Mouse (Mus musculus) kidney, postnatal 10 days (tissue): ENCODE measurements around the gene Ucn2.
A peak's percentile ranks its signal among the peaks of the same experiment; 100 is the strongest.

ENCODE experiments used
- DNase-seq: peaks from one replicate; pipeline ENCODE4 v3.0.0; 2021; ENCODE audit warnings: mixed read lengths

Ucn2 gene

DNA sequence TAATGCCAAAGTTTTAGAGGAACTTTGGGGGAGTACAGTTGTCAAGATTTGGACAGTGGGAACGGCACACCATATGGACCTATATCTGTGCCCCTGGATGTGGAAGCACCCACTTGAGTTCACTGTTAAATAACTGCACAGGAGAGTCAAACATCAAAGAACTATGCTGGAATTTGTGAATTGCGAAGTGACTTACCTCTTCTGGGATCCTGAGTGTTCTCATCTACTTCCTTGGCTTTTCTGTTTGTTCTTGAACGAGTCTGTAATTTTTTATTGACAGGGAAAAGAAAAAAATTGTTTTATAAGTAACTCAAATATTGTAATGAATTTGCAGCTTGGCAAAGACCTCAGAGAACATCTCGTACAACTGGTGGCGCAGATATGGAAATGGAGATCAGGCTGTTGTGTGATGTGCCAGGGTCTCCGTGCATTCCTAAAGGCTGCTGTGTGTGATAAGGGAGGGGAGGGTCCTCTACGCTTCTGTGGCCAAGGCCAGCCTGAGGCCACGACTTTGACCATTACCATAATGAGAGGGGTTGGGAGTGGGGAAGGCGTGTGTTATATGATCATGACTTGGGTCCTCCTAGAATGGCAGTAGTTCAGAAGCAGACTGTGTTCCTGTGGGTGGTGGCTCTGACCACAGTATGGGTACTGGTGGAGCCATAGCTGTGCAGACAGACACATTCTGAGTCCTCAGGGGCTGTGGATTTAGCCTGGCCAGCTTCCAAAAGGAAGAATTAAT lies 7.0 kb downstream of the Ucn2 start:
- no peak for DNase-seq

DNA sequence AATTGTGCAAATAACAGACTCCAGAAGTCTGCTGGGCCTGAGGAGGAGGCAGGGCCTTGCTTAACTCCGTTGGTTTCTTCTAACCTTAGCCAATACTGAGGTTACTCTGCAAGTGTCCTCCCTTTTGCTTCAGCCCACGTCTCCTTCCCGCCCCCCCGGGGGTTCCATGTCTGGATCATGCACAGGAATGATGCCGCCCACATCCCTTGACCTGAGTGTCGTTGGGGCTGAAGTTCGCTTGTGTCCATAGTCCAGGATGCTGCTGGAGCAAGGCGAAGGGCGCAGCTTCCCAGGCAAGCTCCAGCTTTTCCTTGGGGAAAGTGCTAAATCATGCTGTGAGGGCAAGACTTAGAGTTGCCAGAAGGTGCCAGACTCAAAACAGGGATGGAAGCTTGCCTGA lies 10.6 kb downstream of the Ucn2 start:
- peak; percentile 73 for DNase-seq

DNA sequence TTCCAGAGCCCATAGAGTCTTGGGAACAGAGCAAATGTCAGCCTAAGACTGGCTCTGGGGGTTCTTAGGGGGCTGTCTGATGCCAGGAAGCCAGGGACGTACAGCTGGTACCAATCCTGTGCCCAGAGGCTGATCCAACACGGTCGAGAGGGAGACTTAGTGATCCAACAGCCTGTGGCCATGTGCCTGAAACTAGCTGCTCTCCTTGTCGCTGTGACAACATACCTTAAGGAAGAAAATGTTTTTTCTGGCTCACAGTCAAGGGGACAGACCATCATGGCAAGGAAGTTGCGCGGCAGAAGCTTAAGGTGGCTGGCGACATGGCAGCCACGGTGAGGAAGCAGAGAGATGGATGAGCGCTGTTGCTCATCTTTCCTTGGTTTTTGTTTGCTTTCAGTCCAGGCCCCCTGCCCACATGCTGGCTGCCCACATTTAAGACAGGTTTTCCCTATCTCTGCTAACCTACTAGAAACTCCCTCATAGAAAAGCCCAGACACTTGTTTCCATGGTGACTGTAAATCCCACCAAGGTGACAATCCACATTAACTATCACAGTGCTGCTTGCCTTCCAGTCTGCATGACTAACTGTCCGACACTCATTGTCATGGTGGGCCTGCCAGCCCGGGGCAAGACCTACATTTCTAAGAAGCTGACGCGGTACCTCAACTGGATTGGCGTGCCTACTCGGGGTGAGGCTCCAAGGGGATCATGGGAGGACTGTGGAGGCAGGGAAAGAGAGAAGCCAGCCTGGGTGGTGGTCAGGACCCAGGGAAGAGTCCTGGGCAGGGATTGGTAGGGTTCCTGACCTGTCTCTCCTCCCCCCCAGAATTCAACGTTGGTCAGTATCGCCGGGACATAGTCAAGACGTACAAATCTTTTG lies 12.7 kb downstream of the Ucn2 start:
- no peak for DNase-seq

DNA sequence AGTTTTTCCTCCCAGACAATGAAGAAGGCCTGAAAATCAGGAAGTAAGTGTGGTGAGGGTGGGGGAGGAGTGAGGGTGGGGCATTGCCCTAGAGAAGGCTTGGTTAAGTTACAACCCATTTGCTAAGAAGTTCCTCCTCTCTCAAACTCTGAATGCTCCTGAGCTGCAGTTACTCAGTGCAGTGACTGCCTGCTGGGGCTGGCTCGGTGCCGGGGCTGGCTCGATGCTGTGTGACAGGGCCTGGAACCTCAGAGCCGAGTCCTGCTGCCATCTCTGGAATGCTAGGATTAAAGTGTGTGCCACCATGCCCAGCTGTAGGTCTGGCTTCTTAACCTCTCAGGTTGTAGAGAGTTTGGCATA lies 13.3 kb downstream of the Ucn2 start:
- no peak for DNase-seq

DNA sequence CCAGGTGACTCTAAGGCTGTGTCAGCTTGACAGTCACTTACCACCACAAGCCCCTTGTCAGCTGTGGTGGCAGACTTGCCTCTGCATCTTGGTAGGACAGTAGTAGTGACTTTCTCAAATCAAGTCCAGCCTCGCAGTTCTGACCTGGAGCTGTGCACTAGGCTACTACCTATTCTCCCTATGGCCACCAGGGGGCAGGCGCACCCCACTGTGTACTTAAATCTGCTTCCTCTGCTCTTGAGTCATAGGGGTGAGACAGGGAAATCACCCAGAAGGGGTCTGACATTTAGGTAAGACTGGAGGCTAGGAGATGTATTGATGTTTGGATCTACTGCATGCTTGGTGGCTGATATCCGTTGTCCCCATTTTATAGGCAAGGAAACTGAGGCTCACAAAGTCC lies 14.9 kb downstream of the Ucn2 start:
- peak; percentile 80 for DNase-seq

DNA sequence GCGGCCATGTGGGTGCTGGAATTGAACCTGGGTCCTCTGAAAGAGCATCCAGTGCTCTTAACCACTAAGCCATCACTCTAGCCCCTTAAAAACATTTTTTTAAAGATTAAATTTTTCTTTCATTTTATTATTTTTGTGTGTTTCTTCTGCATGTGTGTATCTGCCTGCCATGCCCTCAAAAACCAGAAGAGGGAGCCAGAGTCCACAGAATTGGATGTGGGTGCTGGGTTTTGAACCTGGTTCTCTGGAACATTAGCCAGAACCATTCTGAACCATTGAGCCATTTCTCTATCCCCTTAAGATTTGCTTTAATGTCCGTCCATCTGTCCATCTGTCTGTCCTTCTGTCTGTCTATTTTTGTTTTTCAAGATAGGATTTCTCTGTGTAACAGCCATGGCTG lies 17.4 kb downstream of the Ucn2 start:
- DNase-seq = peak; percentile 69

DNA sequence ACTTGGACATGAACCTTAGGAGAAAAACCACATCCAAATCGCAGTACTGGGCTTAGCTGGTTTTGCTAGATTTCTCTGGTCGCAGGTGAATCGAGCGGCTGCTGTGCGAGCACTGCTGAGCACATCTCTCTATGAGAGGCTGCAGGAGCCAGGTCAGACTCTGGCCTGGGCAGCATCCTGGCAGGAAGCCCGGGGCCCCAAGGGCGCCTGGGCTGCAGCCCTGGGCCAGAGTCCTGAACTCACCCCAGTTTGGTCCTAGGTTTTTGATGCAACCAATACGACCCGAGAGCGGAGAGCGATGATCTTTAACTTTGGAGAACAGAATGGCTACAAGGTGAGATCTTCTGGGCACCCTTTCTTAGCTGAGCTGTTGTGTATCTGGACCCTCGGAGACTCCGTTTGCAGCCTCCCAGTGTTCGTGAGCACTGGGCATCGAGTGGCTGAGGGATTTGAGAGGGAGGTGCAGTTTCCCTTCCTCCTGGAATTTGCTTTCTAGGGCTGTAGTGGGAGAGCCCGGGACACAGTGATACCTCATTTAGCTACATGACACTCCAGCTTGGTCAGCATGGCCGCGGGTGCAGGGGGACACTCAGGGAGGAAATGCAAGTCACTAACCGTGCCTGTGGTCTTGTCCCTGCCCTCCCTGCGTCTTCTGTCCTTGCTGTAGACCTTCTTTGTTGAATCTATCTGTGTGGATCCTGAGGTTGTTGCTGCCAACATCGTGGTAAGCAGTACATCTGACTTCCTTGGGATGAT lies 21.4 kb downstream of the Ucn2 start:
- no peak for DNase-seq

DNA sequence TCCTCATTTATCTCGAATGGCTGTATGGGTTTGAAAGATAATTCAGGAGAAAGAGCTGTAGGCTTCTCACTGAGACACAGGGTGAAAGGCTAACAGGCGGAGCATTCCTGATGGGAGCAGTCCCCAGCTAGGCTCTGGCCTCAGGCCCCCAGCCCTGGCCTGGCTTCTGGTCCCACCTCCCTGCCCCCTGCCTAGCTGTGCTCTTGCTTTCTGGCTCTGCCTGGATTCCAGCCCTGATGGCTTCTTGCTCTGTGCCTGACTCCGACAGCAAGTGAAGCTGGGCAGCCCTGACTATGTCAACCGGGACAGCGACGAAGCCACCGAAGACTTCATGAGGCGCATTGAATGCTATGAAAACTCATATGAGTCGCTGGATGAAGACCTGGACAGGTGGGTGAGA lies 22.3 kb downstream of the Ucn2 start:
- no peak for DNase-seq

DNA sequence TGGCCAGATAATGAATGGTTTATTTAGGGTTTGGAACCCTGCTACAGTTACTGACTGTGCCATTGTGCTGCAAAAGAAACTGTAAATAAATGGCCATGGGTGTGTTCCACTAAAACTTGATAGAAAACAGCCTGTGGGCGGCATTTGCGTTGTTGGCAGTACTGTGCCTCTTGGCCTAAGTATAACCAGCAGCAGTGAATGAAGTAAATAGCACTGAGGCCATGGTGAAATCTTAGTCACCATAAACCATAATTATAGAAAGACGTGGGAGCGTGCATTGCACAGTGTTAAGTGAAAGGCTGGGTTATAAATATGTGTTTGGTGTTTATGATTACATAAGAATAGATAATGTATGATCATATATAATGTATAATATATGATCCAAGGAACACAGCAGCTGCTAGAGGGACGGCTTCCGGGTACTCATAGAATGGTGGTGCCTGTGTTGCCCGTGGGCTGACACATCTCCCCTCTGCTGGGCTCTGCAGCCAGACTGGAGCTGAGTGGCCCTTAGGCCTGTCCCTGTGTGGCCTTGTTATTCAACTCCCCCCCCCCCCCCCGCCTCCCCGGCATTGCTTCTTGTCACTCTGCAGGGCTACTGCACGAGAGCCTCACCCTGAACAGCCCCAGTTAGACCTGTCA lies 23.3 kb downstream of the Ucn2 start:
- no peak for DNase-seq

DNA sequence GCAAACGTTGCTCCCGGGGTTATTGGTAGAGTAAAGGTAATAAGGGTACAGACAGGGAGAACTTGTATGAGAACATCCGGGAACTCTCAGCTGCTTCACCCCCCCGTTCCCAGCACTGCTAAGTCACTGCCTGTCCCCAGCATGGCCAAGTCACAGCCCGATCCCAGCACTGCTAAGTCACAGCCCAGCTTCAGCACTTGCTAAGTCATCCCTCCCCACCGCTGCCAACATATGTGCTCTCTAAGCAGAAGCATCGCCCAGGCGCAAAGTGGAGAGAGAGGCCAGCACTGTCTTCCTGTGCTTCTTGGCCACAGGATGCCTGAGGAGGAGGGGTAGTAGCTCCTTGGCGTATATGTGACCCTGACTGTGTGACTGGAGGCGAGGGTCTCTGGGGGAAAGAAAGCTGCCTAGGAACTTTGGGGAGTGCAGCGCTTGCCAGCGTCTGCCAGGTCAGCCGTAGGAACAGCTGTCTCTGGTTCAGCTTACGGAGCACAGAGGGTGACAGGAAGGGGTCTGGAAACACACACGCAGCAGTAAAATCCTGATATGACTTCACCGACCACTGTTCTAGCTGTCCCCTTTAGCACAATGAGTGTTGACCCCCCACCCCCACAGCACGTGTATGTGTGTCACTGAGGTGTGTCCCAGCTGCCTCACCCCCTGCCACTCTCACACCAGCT lies 24.0 kb downstream of the Ucn2 start:
- DNase-seq = peak; percentile 63

DNA sequence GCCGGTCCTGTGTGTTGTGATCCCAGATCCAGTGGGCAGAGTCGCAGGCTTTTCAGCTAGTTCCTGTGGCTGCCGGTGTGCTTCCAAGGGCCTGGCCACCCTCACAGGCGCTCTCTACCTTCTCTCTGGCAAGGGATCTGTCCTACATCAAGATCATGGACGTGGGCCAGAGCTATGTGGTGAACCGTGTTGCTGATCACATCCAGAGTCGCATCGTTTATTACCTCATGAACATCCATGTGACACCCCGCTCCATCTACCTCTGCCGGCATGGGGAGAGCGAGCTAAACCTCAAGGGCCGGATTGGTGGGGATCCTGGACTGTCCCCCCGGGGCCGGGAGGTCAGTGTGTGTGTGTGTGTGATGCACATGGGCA lies 24.5 kb downstream of the Ucn2 start:
- DNase-seq = no peak

DNA sequence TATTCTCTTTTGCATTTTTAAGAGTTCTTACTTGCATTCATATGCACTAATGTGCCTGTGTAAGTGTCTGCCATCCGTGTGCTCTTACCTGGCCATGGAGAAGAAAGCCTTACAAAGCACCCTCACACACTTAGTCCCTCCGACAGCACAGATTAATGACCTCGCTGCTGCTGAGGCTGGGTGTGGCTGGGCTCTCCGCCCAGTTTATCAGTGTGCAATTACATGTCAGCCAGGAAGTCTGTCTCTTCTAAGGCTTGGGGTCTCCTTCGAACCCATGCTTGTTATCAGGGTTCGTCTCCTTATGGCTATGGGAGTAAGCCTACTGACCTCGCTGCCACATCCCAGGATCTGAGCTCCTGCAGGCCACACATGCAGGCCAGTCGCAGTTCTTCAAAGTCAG lies 29.6 kb downstream of the Ucn2 start:
- no peak for DNase-seq

DNA sequence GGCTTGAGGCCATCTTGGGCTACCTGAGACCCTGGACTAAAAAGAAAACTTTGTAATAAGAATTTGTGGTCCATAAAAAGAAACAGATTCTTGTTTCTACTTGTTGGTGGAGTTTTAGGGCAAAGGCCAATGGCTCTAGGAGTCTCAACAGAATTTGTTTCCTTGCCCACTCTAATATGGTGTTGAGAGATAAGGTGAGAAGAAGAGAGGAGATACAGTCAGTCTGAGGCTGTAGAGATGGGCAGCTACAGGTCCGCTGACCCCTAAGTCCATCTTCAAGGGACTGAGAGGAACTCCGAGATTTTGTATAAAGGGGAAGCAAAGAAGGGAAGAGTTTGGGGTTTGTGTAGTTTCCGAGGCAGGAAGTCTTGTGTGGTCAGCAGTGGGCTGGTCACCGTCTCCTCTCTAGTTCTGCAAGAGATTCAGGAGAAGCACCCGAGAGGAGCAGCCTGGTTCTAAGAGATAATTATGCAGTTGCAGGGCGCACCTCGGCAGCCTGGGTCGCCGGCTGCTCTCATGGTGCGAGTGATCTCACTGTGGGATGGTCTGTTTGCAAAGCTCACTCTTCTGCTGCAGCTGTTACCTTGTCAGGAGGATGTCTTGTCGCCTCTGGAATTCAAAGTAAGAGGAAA lies 31.3 kb downstream of the Ucn2 start:
- DNase-seq = no peak

DNA sequence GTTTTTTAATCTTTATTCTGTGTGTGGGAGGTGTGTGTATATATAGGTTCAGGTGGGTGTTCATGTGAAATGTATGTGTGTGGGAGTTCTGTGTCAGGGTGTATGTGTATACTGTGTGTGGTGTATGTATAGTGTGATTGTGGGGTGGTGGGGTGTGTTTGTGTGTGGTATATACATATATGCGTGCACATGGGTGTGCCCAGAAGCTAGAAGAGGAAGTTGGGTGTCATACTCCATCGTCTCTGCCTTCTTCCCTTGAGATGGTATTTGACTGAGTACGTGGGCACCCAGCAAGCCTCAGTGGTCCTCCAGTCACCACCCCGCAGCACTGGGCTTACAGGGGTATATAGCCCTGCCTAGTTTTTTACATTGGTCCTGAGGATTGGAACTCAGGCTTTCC lies 35.6 kb downstream of the Ucn2 start:
- DNase-seq = no peak

DNA sequence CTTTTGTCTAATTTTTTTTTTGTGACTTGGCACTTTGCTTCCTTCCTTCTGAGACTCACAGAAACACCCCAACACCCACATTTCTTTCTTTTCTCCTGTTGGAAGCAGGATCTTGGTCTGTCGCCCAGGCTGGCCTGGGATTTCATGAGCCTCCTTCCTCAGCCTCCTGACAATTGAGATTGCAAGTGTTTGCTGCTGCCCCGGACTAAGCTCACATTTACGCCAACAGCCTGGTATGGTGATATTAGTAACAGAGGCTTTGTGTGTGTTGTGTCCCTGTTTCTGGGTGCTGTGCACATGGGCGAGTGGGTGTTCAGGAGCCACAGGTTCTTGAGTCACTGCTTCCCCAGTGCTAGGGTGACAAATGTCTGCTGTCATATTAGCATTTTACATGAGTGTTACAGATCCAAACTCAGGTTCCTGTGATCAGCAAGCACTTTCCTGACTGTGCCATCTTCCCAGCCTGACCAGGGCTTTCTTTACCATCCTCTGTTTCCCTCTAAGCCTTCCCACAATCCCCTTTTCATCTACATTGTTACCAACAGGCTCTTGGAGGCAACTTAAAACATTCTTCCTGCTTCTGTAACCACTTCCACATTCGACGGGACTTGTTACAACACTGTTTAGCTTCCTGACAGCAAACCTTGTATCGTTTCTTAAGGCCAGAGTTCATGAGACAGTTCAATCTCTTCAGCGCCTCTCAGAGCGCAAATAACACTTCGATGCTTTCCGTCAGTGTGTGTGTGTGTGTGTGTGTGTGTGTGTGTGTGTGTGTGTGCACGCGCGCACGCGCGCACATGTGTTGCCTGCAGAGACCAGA lies 37.3 kb downstream of the Ucn2 start:
- DNase-seq = peak; percentile 7

DNA sequence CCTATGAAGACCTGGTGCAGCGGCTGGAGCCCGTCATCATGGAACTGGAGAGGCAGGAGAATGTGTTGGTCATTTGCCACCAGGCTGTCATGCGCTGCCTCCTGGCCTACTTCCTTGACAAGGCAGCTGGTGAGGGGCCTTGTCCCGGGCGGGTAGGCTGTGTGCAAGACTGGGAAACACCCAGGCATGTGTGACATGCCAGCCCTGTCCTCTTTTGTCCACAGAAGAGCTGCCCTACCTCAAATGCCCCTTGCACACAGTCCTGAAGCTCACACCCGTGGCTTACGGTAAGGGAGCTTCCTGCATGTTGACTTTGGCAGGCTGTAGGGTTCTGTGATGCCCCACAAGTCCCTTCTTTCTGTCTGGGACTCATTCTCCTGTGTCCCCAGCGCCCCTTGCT lies 41.7 kb downstream of the Ucn2 start:
- DNase-seq = peak; percentile 27

DNA sequence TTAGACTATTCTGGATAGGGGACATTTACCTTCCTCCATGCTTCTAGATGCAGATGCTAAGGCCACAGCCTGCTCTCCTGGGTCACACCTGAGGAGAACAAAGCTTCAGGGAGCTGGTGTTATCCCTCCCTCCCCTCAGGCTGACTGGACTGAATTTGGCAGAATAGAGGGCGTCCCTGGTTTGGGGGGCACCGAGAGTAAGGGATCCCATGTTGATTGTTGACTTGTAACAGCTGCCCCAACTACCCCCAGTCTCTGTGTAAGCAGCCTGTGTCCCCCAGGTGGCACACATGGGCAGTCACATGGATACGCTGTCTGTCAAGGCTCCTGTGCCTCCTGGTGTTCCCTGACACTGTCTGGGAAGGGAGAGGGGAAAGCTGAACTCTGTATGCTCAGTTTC lies 42.6 kb downstream of the Ucn2 start:
- peak; percentile 3 for DNase-seq

DNA sequence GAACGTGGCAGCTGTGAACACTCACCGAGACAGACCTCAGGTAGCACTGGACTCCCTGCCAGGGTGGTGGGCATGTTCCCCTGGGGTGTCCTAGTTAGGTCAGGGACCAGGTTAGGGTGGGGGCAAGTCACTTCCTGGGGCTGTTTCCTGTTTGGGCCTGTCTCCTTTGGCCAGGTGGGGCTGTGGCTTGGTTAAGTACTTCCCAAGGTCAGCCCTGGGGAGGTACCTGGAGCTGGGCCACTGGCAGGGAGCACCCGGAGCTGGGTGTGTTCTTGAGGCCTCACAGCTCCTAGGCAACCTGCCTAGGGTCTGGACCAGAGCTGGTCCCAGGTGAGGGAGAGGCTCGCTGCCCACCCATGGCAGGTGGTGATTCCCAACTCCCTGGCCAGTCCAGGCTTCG lies 43.1 kb downstream of the Ucn2 start:
- DNase-seq = peak; percentile 4

DNA sequence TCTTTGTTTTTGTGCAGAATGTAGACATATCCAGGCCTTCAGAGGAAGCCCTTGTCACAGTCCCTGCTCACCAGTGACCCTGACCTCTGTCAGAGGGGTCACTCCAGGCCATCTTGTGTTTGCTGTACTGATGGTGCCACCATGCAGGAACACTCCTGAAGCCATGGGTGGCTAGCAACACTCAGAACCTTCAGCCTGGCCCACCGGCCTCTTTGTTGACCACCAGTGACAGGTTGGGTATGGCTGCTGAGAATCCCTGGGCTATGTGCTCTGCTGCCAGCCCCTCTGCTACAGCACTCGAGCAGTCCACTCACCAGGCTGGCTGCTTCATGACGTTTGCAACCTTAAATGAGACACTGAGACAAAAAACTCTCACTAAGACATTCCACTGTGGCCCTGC lies 44.5 kb downstream of the Ucn2 start:
- DNase-seq = peak; percentile 3

DNA sequence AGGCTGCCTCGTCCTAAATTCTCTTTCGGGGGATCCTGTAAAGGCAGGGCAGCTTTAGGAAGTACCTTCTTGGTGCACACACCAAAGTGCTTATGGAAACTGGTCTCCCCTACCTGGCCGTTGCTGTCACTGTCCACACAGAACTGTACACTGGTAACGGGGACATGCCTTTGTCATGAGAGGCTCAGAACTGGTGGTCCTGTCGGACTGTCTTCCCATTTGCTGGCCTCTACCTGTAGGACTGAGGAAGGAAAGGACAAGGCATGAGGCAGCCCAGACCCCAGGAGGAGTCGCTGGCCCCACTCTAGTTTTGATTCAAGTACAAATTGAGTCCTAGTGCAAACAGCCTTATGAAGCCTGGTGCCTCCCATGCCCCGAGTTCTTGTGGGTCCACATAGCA lies 45.2 kb downstream of the Ucn2 start:
- no peak for DNase-seq

DNA sequence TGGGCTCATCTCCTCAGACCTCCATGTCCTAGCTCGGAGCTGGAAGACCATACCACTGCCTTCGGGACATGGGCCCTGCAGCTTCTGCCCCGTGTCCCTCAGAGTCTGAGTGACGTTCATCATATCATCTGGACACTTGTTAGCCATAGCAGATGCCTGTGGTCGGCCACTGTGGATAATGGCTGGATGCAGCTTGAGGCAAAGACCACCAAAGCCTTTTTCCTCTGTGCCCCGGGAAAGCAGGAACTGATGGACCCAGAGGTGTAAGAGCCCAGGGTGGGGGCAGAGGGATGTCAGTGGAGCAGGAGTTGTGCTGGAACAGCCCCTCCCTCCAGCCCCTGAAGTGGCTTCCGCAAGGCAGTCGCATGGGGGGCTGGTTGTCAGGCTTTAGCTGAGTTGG lies 45.9 kb downstream of the Ucn2 start:
- DNase-seq = peak; percentile 2
